Mouse (Mus musculus) liver, embryonic 14.5 days (tissue): ENCODE measurements around the gene C1rl. TPM values are rescaled to one million over a fixed set of nuclear protein-coding genes. Genes with fewer than 3 reads are reported as not detected.

Experiments used
- ATAC-seq: fragments of 200-750 bp; cut with Nextera tagmentation; 2 replicates; pipeline ENCODE4 v1.8.0; 2017; ENCODE audit warnings: moderate number of reproducible peaks, mild to moderate bottlenecking, moderate library complexity; ENCODE audit not compliant: insufficient read depth
- DNase-seq, 3 experiments: peaks; one replicate each; pipeline ENCODE4 v3.0.0-alpha.2; 2012 to 2013; ENCODE audit warnings: low read depth in 3 of 3, low spot score in 3 of 3
- H3K27ac ChIP-seq: fragments of 300-500 bp; sonication (generic); 2 replicates; pipeline ENCODE4 v1.5.1; 2014; ENCODE audit warnings: moderate library complexity, mild to moderate bottlenecking, control low read depth, inconsistent platforms
- H3K27me3 ChIP-seq: fragments of 300-500 bp; sonication (generic); 2 replicates; pipeline ENCODE4 v1.6.1; 2014; ENCODE audit warnings: mild to moderate bottlenecking, low read length, moderate library complexity; ENCODE audit not compliant: control insufficient read depth, insufficient read depth
- H3K36me3 ChIP-seq: fragments of 300-500 bp; sonication (generic); replicated peaks from 2 replicates; pipeline ENCODE4 v1.6.1; 2014; ENCODE audit warnings: low read depth; ENCODE audit not compliant: control insufficient read depth, insufficient read depth
- H3K4me1 ChIP-seq, 2 experiments: fragments of 200-500 bp in 1 of 2; fragments of 300-500 bp in 1 of 2; sonication (generic) in 1 of 2; replicated peaks; 2 replicates each; pipeline ENCODE4 v1.6.1; 2012 to 2014; ENCODE audit warnings: antibody characterized with exemption in 1 of 2, inconsistent platforms in 1 of 2, low read length in 1 of 2; ENCODE audit not compliant: control insufficient read depth in 2 of 2, insufficient read depth in 2 of 2
- H3K4me2 ChIP-seq: fragments of 300-500 bp; sonication (generic); 2 replicates; pipeline ENCODE4 v1.6.1; 2014; ENCODE audit warnings: low read depth, mild to moderate bottlenecking, control low read depth, moderate library complexity
- H3K4me3 ChIP-seq, 2 experiments: fragments of 200-500 bp in 1 of 2; fragments of 300-500 bp in 1 of 2; sonication (generic) in 1 of 2; 2 replicates each; pipeline ENCODE4 v1.5.1; 2012 to 2014; ENCODE audit warnings: low read depth in 2 of 2, low read length in 2 of 2, mild to moderate bottlenecking in 2 of 2, control low read depth in 1 of 2, inconsistent platforms in 1 of 2, moderate library complexity in 1 of 2; ENCODE audit not compliant: insufficient read depth in 1 of 2
- H3K9ac ChIP-seq: fragments of 300-500 bp; sonication (generic); replicated peaks from 2 replicates; pipeline ENCODE4 v1.6.1; 2014; ENCODE audit warnings: mild to moderate bottlenecking, control low read depth, moderate library complexity
- H3K9me3 ChIP-seq: fragments of 300-500 bp; sonication (generic); 2 replicates; pipeline ENCODE4 v1.6.1; 2016; ENCODE audit warnings: low read length, mixed read lengths; ENCODE audit not compliant: control insufficient read depth
- CTCF ChIP-seq: IDR thresholded peaks from 2 replicates; pipeline ENCODE4 v1.5.1; 2016; ENCODE audit warnings: antibody characterized with exemption, low read depth, control low read depth
- EP300 ChIP-seq: IDR thresholded peaks from 2 replicates; pipeline ENCODE4 v1.6.1; 2016; ENCODE audit warnings: antibody characterized with exemption, low read depth
- WGBS: fragments of 180-500 bp; shearing (Covaris S2); extraction: QIAGEN DNeasy Blood & Tissue Kit; methylation state at CpG from one replicate; pipeline ENCODE4 v1.1.7; 2014; ENCODE audit not compliant: insufficient replicate concordance; 5-methylcytosine and 5-hydroxymethylcytosine counted together
- polyA plus RNA-seq, 2 experiments: library from polyadenylated mRNA; depleted of rRNA in 1 of 2; stranded (reverse) in 1 of 2; unstranded in 1 of 2; fragments of >200 nt; fragmentation: Nextera tagmentation in 1 of 2; extraction: Ambion mirVana in 1 of 2; gene quantifications; 2 replicates each; pipeline versions ENCODE4 v1.2.1 to v1.2.3; 2012 to 2014

The C1rl gene
- polyA plus RNA-seq (2012; rRNA removed) (3.8 and 3.9 TPM in 2 replicates), polyA plus RNA-seq (2014; fragmentation: Nextera tagmentation; extraction: Ambion mirVana) (7.3 and 7.6 TPM in 2 replicates)

- TF ChIP-seq EP300, result no peak
- peak; percentile 83 for TF ChIP-seq CTCF
- peak; percentile 88 for ATAC-seq
- H3K36me3 ChIP-seq, result no peaks in the 10 kb centered on the region
- peak; percentile 66 to 77 (median 74) for DNase-seq
- H3K27ac ChIP-seq, result peak within 1 kb of the TSS; percentile 48
- H3K27me3 ChIP-seq, result no peaks in the 10 kb centered on the region
- H3K4me2 ChIP-seq, result peak within 1 kb of the TSS; percentile 49
- peaks cover 11 to 16% of the 10 kb centered on the region in 2 experiments for H3K4me1 ChIP-seq
- H3K4me3 ChIP-seq, result peak within 1 kb of the TSS in 1 of 2 experiments; percentile 34; a peak in 1 of 4 replicates
- H3K9me3 ChIP-seq, result no peaks in the 10 kb centered on the region
- peak within 1 kb of the TSS; percentile 3 for H3K9ac ChIP-seq
- WGBS, result 0% methylated on average over 4 of the region's 4 CpGs
Measured at GRCm38 (mm10) chr6:124492842-124493561, at the start of gene C1rl. C1rl (plus strand) TSS chr6:124493113.

- 72% methylated on average over 2 of the region's 2 CpGs for WGBS
- Histone ChIP-seq H3K4me2 (no peak overlapping the region), H3K4me1 (no peaks in the 10 kb centered on the region), H3K4me3 (no peak overlapping the region), H3K27ac (no peak overlapping the region), H3K9me3 (no peaks in the 10 kb centered on the region), H3K27me3 (no peaks in the 10 kb centered on the region), H3K9ac (no peak overlapping the region), H3K36me3 (no peaks in the 10 kb centered on the region)
- DNase-seq, result no peak
- ATAC-seq, result no peak
- TF ChIP-seq EP300 (no peak), CTCF (no peak)
Measured at GRCm38 (mm10) chr6:124443338-124443737, 49.6 kb upstream of the C1rl start.

GRCm38 (mm10) chr6:124446024-124446423 is 46.9 kb upstream of the C1rl start:
- H3K27me3 ChIP-seq, result no peaks in the 10 kb centered on the region
- ATAC-seq, result no peak
- H3K9ac ChIP-seq, result no peak overlapping the region
- no peak for DNase-seq
- no peaks in the 10 kb centered on the region for H3K36me3 ChIP-seq
- H3K4me3 ChIP-seq, result no peak overlapping the region
- H3K9me3 ChIP-seq, result no peaks in the 10 kb centered on the region
- TF ChIP-seq EP300 (no peak), CTCF (no peak)
- H3K4me1 ChIP-seq, result no peaks in the 10 kb centered on the region; a peak in 1 of 4 replicates
- H3K27ac ChIP-seq, result no peak overlapping the region
- no peak overlapping the region for H3K4me2 ChIP-seq
- WGBS, result 72% methylated on average over 2 of the region's 2 CpGs

GRCm38 (mm10) chr6:124446459-124446858 is 46.5 kb upstream of the C1rl start:
- H3K9ac ChIP-seq, result no peak overlapping the region
- H3K4me2 ChIP-seq, result no peak overlapping the region
- WGBS, result 78% methylated on average over 9 of the region's 9 CpGs
- DNase-seq, result no peak
- H3K27ac ChIP-seq, result no peak overlapping the region
- no peaks in the 10 kb centered on the region for H3K36me3 ChIP-seq
- TF ChIP-seq EP300 (no peak), CTCF (no peak)
- no peak overlapping the region for H3K4me3 ChIP-seq
- no peaks in the 10 kb centered on the region for H3K9me3 ChIP-seq
- H3K4me1 ChIP-seq, result peaks cover 2% of the 10 kb centered on the region in 2 experiments; a peak in 3 of 4 replicates
- H3K27me3 ChIP-seq, result no peaks in the 10 kb centered on the region
- no peak for ATAC-seq

GRCm38 (mm10) chr6:124447356-124447755 is 45.6 kb upstream of the C1rl start:
- 66% methylated on average over 2 of the region's 2 CpGs for WGBS
- ATAC-seq, result no peak
- H3K36me3 ChIP-seq, result no peaks in the 10 kb centered on the region

More at GRCm38 (mm10) chr6:124447356-124447755, 45.6 kb upstream of the C1rl start:
- TF ChIP-seq EP300 (no peak), CTCF (no peak)
- no peak for DNase-seq
- H3K4me2 ChIP-seq, result no peak overlapping the region
- H3K9ac ChIP-seq, result no peak overlapping the region
- H3K27ac ChIP-seq, result no peak overlapping the region
- H3K4me1 ChIP-seq, result peaks cover 10 to 11% of the 10 kb centered on the region in 2 experiments
- H3K4me3 ChIP-seq, result no peak overlapping the region
- no peaks in the 10 kb centered on the region for H3K27me3 ChIP-seq
- H3K9me3 ChIP-seq, result no peaks in the 10 kb centered on the region
